Mouse (Mus musculus) CH12.LX (cell line): ENCODE data around the gene Ttll5. TPM values are rescaled to one million over a fixed set of nuclear protein-coding genes. Genes with fewer than 3 reads are reported as not detected.

ENCODE experiments used
- DNase-seq: peaks from one replicate; pipeline ENCODE4 v3.0.0-alpha.2; 2013; ENCODE audit errors: extremely low read depth
- H3K27ac ChIP-seq: 2 replicates; pipeline ENCODE4 v1.5.1; 2012; ENCODE audit warnings: low read depth, mild to moderate bottlenecking, control low read depth, moderate library complexity; ENCODE audit not compliant: insufficient read depth
- H3K27me3 ChIP-seq: replicated peaks from 2 replicates; pipeline ENCODE3; 2012; ENCODE audit warnings: inconsistent platforms
- H3K36me3 ChIP-seq, 2 experiments: replicated peaks in 1 of 2; 2 replicates each; pipeline versions ENCODE3 to v1.6.1; 2012; ENCODE audit warnings: inconsistent platforms in 1 of 2, low read length in 1 of 2, mild to moderate bottlenecking in 1 of 2, mixed read lengths in 1 of 2, moderate library complexity in 1 of 2; ENCODE audit not compliant: control insufficient read depth in 1 of 2, insufficient read depth in 1 of 2
- H3K4me1 ChIP-seq, 2 experiments: 2 replicates each; pipeline ENCODE4 v1.6.1; 2012; ENCODE audit warnings: inconsistent platforms in 1 of 2, moderate library complexity in 1 of 2; ENCODE audit not compliant: insufficient read depth in 2 of 2, control insufficient read depth in 1 of 2
- H3K4me2 ChIP-seq: 2 replicates; pipeline ENCODE4 v1.6.1; 2012; ENCODE audit warnings: low read depth, mild to moderate bottlenecking, control low read depth; ENCODE audit not compliant: poor library complexity, insufficient read depth, severe bottlenecking
- H3K4me3 ChIP-seq, 3 experiments: fragments of 150-350 bp in 1 of 3; sonication (generic) in 1 of 3; replicated peaks in 1 of 3; 2 replicates each; pipeline versions ENCODE3 to v1.5.1; 2011 to 2012; ENCODE audit warnings: low read depth in 2 of 3, low read length in 2 of 3, mild to moderate bottlenecking in 2 of 3, moderate library complexity in 2 of 3, control low read depth in 1 of 3, improper control_type of control experiment in 1 of 3, inconsistent platforms in 1 of 3, mixed read lengths in 1 of 3; ENCODE audit not compliant: poor library complexity in 1 of 3
- H3K79me2 ChIP-seq: replicated peaks from 2 replicates; pipeline ENCODE4 v1.6.1; 2012; ENCODE audit warnings: mild to moderate bottlenecking, moderate library complexity; ENCODE audit not compliant: control insufficient read depth, poor library complexity, insufficient read depth, severe bottlenecking; ENCODE audit errors: extremely low read depth
- H3K9ac ChIP-seq: 2 replicates; pipeline ENCODE4 v1.6.1; 2012; ENCODE audit warnings: low read depth, mild to moderate bottlenecking, control low read depth, moderate library complexity; ENCODE audit not compliant: insufficient read depth
- H3K9me3 ChIP-seq: replicated peaks from 2 replicates; pipeline ENCODE3; 2012; ENCODE audit warnings: low read length, inconsistent platforms, mixed read lengths
- BHLHE40 ChIP-seq: IDR thresholded peaks from 2 replicates; pipeline ENCODE4 v1.6.1; 2011; ENCODE audit warnings: mild to moderate bottlenecking, low read depth, low read length, improper control_type of control experiment
- CHD1 ChIP-seq: IDR thresholded peaks from 2 replicates; pipeline ENCODE4 v1.6.1; 2012; ENCODE audit warnings: low read depth, low read length, improper control_type of control experiment, inconsistent platforms
- CHD2 ChIP-seq: IDR thresholded peaks from 2 replicates; pipeline ENCODE4 v1.6.1; 2011; ENCODE audit warnings: low read length, improper control_type of control experiment
- E2F4 ChIP-seq: IDR thresholded peaks from 2 replicates; pipeline ENCODE4 v1.6.1; 2011; ENCODE audit warnings: low read depth, low read length, improper control_type of control experiment; ENCODE audit not compliant: insufficient replicate concordance
- ELF1 ChIP-seq: IDR thresholded peaks from 2 replicates; pipeline ENCODE4 v1.6.1; 2014; ENCODE audit warnings: low read depth, mild to moderate bottlenecking, inconsistent platforms, low read length, improper control_type of control experiment
- EP300 ChIP-seq: IDR thresholded peaks from 2 replicates; pipeline ENCODE4 v1.6.1; 2011; ENCODE audit warnings: low read length, improper control_type of control experiment
- ETS1 ChIP-seq: conservative IDR thresholded peaks from 2 replicates; pipeline ENCODE4 v1.6.1; 2012; ENCODE audit warnings: low read depth, mild to moderate bottlenecking, inconsistent platforms, low read length, improper control_type of control experiment, moderate library complexity
- GABPA ChIP-seq: IDR thresholded peaks from 2 replicates; pipeline ENCODE4 v1.6.1; 2012; ENCODE audit warnings: low read depth, low read length, improper control_type of control experiment, inconsistent platforms; ENCODE audit not compliant: insufficient replicate concordance
- HCFC1 ChIP-seq: IDR thresholded peaks from 2 replicates; pipeline ENCODE4 v1.6.1; 2012; ENCODE audit warnings: low read depth, mild to moderate bottlenecking, inconsistent platforms, low read length, improper control_type of control experiment
- IRF4 ChIP-seq: IDR thresholded peaks from 2 replicates; pipeline ENCODE4 v1.6.1; 2014; ENCODE audit warnings: low read depth, mild to moderate bottlenecking, inconsistent platforms, low read length, improper control_type of control experiment
- KAT2A ChIP-seq: IDR thresholded peaks from 2 replicates; pipeline ENCODE4 v1.6.1; 2012; ENCODE audit warnings: low read length, improper control_type of control experiment, inconsistent platforms; ENCODE audit not compliant: insufficient replicate concordance
- MAFK ChIP-seq: IDR thresholded peaks from 2 replicates; pipeline ENCODE4 v1.6.1; 2011; ENCODE audit warnings: low read length, improper control_type of control experiment; ENCODE audit not compliant: insufficient replicate concordance
- MAX ChIP-seq: IDR thresholded peaks from 2 replicates; pipeline ENCODE4 v1.6.1; 2011; ENCODE audit warnings: low read length, improper control_type of control experiment
- MAZ ChIP-seq: IDR thresholded peaks from 2 replicates; pipeline ENCODE4 v1.6.1; 2012; ENCODE audit warnings: low read depth, mild to moderate bottlenecking, inconsistent platforms, low read length, improper control_type of control experiment, moderate library complexity
- MEF2A ChIP-seq: IDR thresholded peaks from 2 replicates; pipeline ENCODE4 v1.6.1; 2014; ENCODE audit warnings: low read depth, mild to moderate bottlenecking, inconsistent platforms, low read length, improper control_type of control experiment, borderline replicate concordance
- NELFE ChIP-seq: IDR thresholded peaks from 2 replicates; pipeline ENCODE4 v1.6.1; 2011; ENCODE audit warnings: low read depth, low read length, improper control_type of control experiment
- NRF1 ChIP-seq: IDR thresholded peaks from 2 replicates; pipeline ENCODE4 v1.6.1; 2014; ENCODE audit warnings: low read depth, mild to moderate bottlenecking, inconsistent platforms, low read length, improper control_type of control experiment, moderate library complexity
- POLR2A ChIP-seq: IDR thresholded peaks from 2 replicates; pipeline ENCODE4 v1.6.1; 2011; ENCODE audit warnings: low read depth, mild to moderate bottlenecking, improper control_type of control experiment, low read length
- USF1 ChIP-seq: IDR thresholded peaks from 2 replicates; pipeline ENCODE4 v1.6.1; 2014; ENCODE audit warnings: low read depth, mild to moderate bottlenecking, inconsistent platforms, low read length, improper control_type of control experiment
- USF2 ChIP-seq: conservative IDR thresholded peaks from 2 replicates; pipeline ENCODE4 v1.6.1; 2011; ENCODE audit warnings: low read depth, low read length, improper control_type of control experiment
- ZMIZ1 ChIP-seq: IDR thresholded peaks from 2 replicates; pipeline ENCODE4 v1.6.1; 2012; ENCODE audit warnings: low read depth, mild to moderate bottlenecking, inconsistent platforms, low read length, improper control_type of control experiment
- dilution Hi-C: fragments of 300-500 bp; cut with MboI; formaldehyde crosslinking; loops from 2 replicates; pipeline ENCODE4 v1.14.3; 2020; ENCODE audit warnings: low sequenced_read_pairs; ENCODE audit not compliant: extremely low pct_unique_long_range_greater_than_20kb, extremely low pct_ligation_motif_present
- in situ Hi-C: fragments of 300-500 bp; cut with MboI; formaldehyde crosslinking; loops from 3 replicates; pipeline ENCODE4 v1.14.3; 2019; ENCODE audit warnings: low sequenced_read_pairs, low pct_ligation_motif_present, low pct_unique_long_range_greater_than_20kb, mixed read lengths
- polyA plus RNA-seq: library from polyadenylated mRNA; unstranded; fragments of >175 nt; gene quantifications from 2 replicates; pipeline ENCODE4 v1.2.1, GENCODE M21; 2012; ENCODE audit warnings: low read depth; ENCODE audit not compliant: insufficient read length
- total RNA-seq, 2 experiments: library from RNA; depleted of rRNA; stranded (reverse); fragments of 300-350 nt in 1 of 2; fragments of >200 nt in 1 of 2; gene quantifications; 2 replicates each; pipeline ENCODE4 v1.2.3; 2012 to 2014

Ttll5 gene
- total and polyA plus RNA-seq, 3 experiments: 5.7 to 14.0 (median 8.7) TPM

DNA sequence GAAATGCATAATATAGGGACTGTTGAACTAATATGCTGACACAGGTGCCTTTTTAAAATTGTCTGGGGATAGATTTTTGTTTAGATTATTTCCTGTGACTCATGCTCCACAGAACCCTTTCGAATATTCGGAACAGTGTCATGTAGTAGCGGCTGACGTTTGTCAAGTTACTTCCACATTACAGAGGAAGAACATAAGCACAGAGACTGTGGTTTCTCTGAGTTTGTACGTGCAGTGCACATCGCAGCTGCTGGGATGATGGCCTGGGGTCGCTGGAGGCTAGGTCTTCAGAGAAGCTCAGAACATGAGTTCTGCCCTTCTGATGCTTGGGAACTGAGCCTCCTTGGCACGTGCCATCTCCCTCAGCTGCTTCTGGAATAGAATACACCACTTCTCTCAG lies 222.9 kb downstream of the Ttll5 start:
- H3K79me2 ChIP-seq: no peaks in the 10 kb centered on the region
- H3K4me1 ChIP-seq: peaks cover 4 to 39% of the 10 kb centered on the region in 2 experiments; a peak in 3 of 4 replicates
- peaks cover 0 to 10% of the 10 kb centered on the region in 2 experiments for H3K36me3 ChIP-seq
- in situ Hi-C loops (no loop called here), dilution Hi-C loops (no loop called here)
- no peak overlapping the region for H3K9ac ChIP-seq
- H3K4me3 ChIP-seq: no peak overlapping the region
- no peaks in the 10 kb centered on the region for H3K27me3 ChIP-seq
- no peak overlapping the region for H3K4me2 ChIP-seq
- no peak for DNase-seq
- peaks cover 6% of the 10 kb centered on the region for H3K9me3 ChIP-seq
- TF ChIP-seq HCFC1 (no peak), EP300 (no peak), CHD1 (no peak), NELFE (no peak), ETS1 (no peak), ZMIZ1 (no peak), MAFK (no peak), KAT2A (no peak), GABPA (no peak), MAZ (no peak), MEF2A (no peak), USF1 (no peak), MAX (no peak)
- TF ChIP-seq, all 38 proteins: peak for 0
- no peak overlapping the region for H3K27ac ChIP-seq

DNA sequence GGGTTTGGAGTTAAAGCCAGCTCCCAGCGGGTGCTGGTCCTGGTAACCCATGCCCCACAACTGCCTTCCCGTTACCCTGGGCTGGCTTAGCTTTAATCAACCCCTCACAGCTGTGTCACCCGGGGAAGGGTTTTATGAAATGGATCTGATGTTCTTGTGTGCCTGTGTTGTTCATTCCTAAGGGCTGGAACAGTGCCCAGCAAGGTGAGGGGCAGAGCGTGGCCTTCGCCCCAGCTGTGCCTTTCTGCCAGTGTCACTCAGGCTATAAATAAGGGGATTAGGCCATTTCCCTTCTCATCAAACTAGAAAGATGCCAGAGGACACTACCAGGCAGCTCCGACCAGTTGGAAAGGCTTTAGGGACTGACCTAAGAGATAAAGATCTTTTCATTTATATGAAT lies 225.4 kb downstream of the Ttll5 start:
- H3K4me2 ChIP-seq: no peak overlapping the region

More for the DNA sequence above, 225.4 kb downstream of the Ttll5 start:
- dilution Hi-C loops: no loop called here
- H3K27me3 ChIP-seq: no peaks in the 10 kb centered on the region
- TF ChIP-seq ELF1 (no peak), POLR2A (no peak), E2F4 (no peak), USF1 (no peak), USF2 (no peak), KAT2A (no peak), MEF2A (no peak), CHD2 (no peak), GABPA (no peak), NRF1 (no peak), IRF4 (no peak), BHLHE40 (no peak)
- no peak overlapping the region for H3K9ac ChIP-seq
- peaks cover 0 to 3% of the 10 kb centered on the region in 2 experiments for H3K36me3 ChIP-seq
- no peaks in the 10 kb centered on the region for H3K79me2 ChIP-seq
- no peak overlapping the region for H3K27ac ChIP-seq
- H3K4me1 ChIP-seq: peaks cover 9 to 44% of the 10 kb centered on the region in 2 experiments
- no peak for DNase-seq
- in situ Hi-C loops: no loop called here
- H3K4me3 ChIP-seq: no peak overlapping the region
- H3K9me3 ChIP-seq: no peaks in the 10 kb centered on the region
